Mouse (Mus musculus) gastrocnemius, postnatal 25 days (tissue): ENCODE data around the gene 6030445D17Rik. TPM values are rescaled to one million over a fixed set of nuclear protein-coding genes. Genes with fewer than 3 reads are reported as not detected.

Experiments
- DNase-seq: peaks from one replicate; pipeline ENCODE4 v3.0.0; 2022
- total RNA-seq, 2 experiments: library from RNA; stranded (reverse); gene quantifications; 1 replicate in 1 of 2; 2 replicates in 1 of 2; pipeline ENCODE4 v1.2.3; 2021

The 6030445D17Rik gene
- total RNA-seq, 2 experiments from 2014 or later = 0.15 TPM; not detected in 1

- no peak for DNase-seq
These were observed 844 bp upstream of the 6030445D17Rik start for GRCm38 (mm10) chr4:136461206-136461605.

GRCm38 (mm10) chr4:136461761-136462085 lies 327 bp upstream of the 6030445D17Rik start:
- DNase-seq = no peak

GRCm38 (mm10) chr4:136462839-136463178 lies 759 bp downstream of the 6030445D17Rik start:
- DNase-seq = no peak

GRCm38 (mm10) chr4:136463436-136463835 lies 1.4 kb downstream of the 6030445D17Rik start:
- DNase-seq = no peak

- DNase-seq = peak; percentile 54
These were observed 4.2 kb downstream of the 6030445D17Rik start for GRCm38 (mm10) chr4:136466226-136466625.

- DNase-seq = peak; percentile 18
These were observed 6.7 kb downstream of the 6030445D17Rik start for GRCm38 (mm10) chr4:136468553-136469327.

- DNase-seq = peak; percentile 93
These were observed 7.4 kb downstream of the 6030445D17Rik start, which contains the start of gene Luzp1 for GRCm38 (mm10) chr4:136469371-136469903. Luzp1 (plus strand) TSS chr4:136469761.

GRCm38 (mm10) chr4:136469941-136470346 lies 7.9 kb downstream of the 6030445D17Rik start:
- DNase-seq = no peak

GRCm38 (mm10) chr4:136470347-136471071 lies 8.5 kb downstream of the 6030445D17Rik start:
- peak; percentile 38 for DNase-seq

GRCm38 (mm10) chr4:136476692-136477091 lies 14.6 kb downstream of the 6030445D17Rik start:
- DNase-seq = no peak

- no peak for DNase-seq
These were observed 24.5 kb downstream of the 6030445D17Rik start for GRCm38 (mm10) chr4:136486549-136486948.

- no peak for DNase-seq
These were observed 33.9 kb downstream of the 6030445D17Rik start for GRCm38 (mm10) chr4:136495993-136496392.

GRCm38 (mm10) chr4:136505426-136506215 lies 43.6 kb downstream of the 6030445D17Rik start:
- no peak for DNase-seq

- no peak for DNase-seq
These were observed 47.8 kb downstream of the 6030445D17Rik start for GRCm38 (mm10) chr4:136509857-136510256.

GRCm38 (mm10) chr4:136511708-136512107 lies 49.7 kb downstream of the 6030445D17Rik start:
- DNase-seq = no peak

- DNase-seq = peak; percentile 32
These were observed 50.9 kb downstream of the 6030445D17Rik start for GRCm38 (mm10) chr4:136512905-136513304.

Other genes starting within 250 kb of the 6030445D17Rik start
- gene Tcea3, start 214.5 kb upstream of the 6030445D17Rik start, total RNA-seq = 100 to 1,000 TPM; 234 to 298 TPM
- gene Zfp46, start 177.6 kb upstream of the 6030445D17Rik start, total RNA-seq = 10 to 100 TPM; 25.4 to 26.1 TPM
- 10 to 100 TPM; 19.7 to 20.1 TPM for gene Hnrnpr, start 151.3 kb upstream of the 6030445D17Rik start, total RNA-seq
- not detected for gene Htr1d, start 38.7 kb upstream of the 6030445D17Rik start, total RNA-seq
- gene Luzp1, start 7.5 kb downstream of the 6030445D17Rik start, total RNA-seq = 10 to 100 TPM; 17.0 to 18.2 TPM
- gene Kdm1a, start 140.5 kb downstream of the 6030445D17Rik start, total RNA-seq = 10 to 100 TPM; 16.8 to 18.0 TPM
- gene Tex46, start 148.2 kb downstream of the 6030445D17Rik start, total RNA-seq = not detected
- not detected for gene Lactbl1, start 160.4 kb downstream of the 6030445D17Rik start, total RNA-seq